11 mouse cellular contexts compared by ENCODE assay signal in genomic region chr1:153013541-153014288, GRCm38 (mm10). TPM values are rescaled to one million over a fixed set of nuclear protein-coding genes. Genes with fewer than 3 reads are reported as not detected.
DNase-seq lines count a peak whose midpoint lies in the region; ATAC-seq lines count a peak whose summit lies in the region.
"Had no signal": no experiment of that assay in that cellular context is flagged by ENCODE, and none has a peak within 500 bp of the region (broad histone marks: within the 10 kb centered on the region; RNA-seq: fewer than 3 reads in every experiment).

No protein-coding gene starts in this region.

- H3K9ac ChIP-seq in lung, embryonic 15.5 days, result no peak overlapping the region
- H3K9ac ChIP-seq in embryonic facial prominence, embryonic 14.5 days (ENCODE audit: low read depth, low read length), result no peak overlapping the region
- no peak overlapping the region for H3K9ac ChIP-seq in hindbrain, embryonic 16.5 days (ENCODE audit: low read depth, low read length)
- no peak overlapping the region for H3K9ac ChIP-seq in stomach, embryonic 15.5 days
- H3K9ac ChIP-seq: liver, embryonic 15.5 days had no signal

- ATAC-seq in lung, embryonic 15.5 days (ENCODE audit: borderline replicate concordance, extremely low read depth, low FRiP score, low TSS enrichment), result 0 out of 2 replicates have a peak, but pooled peaks have one; percentile 15
- no peak for ATAC-seq in embryonic facial prominence, embryonic 14.5 days (ENCODE audit: low read depth)
- ATAC-seq in hindbrain, embryonic 16.5 days, result no peak
- ATAC-seq in stomach, embryonic 15.5 days (ENCODE audit: insufficient read depth, low FRiP score, low read depth), result no peak
- ATAC-seq: CD4-positive, CD25-positive, alpha-beta regulatory T cell, adult 4 months; Patski had no signal

- WGBS in lung, embryonic 15.5 days, result 45% methylated on average over 2 of the region's 2 CpGs
- WGBS in embryonic facial prominence, embryonic 14.5 days, result 70% methylated on average over 2 of the region's 2 CpGs
- WGBS in hindbrain, embryonic 16.5 days, result 78% methylated on average over 2 of the region's 2 CpGs
- 61% methylated on average over 2 of the region's 2 CpGs for WGBS in stomach, embryonic 15.5 days

- no peaks in the 10 kb centered on the region for H3K36me3 ChIP-seq in lung, embryonic 15.5 days
- H3K36me3 ChIP-seq in embryonic facial prominence, embryonic 14.5 days (ENCODE audit: control insufficient read depth, insufficient read depth, low read length), result no peaks in the 10 kb centered on the region
- H3K36me3 ChIP-seq in hindbrain, embryonic 16.5 days (ENCODE audit: control insufficient read depth, insufficient read depth, low read length), result no peaks in the 10 kb centered on the region
- H3K36me3 ChIP-seq in stomach, embryonic 15.5 days, result no peaks in the 10 kb centered on the region
- H3K36me3 ChIP-seq: liver, embryonic 15.5 days had no signal

- peak overlapping the region; percentile 92 for H3K27ac ChIP-seq in lung, embryonic 15.5 days
- peak overlapping the region; percentile 49; the same call in 1 of the 2 replicates for H3K27ac ChIP-seq in embryonic facial prominence, embryonic 14.5 days (replicated peaks; ENCODE audit: low read depth, low read length)
- peak overlapping the region; percentile 81 for H3K27ac ChIP-seq in hindbrain, embryonic 16.5 days (ENCODE audit: low read depth, low read length)
- peak overlapping the region; percentile 48; the same call in 1 of the 2 replicates for H3K27ac ChIP-seq in stomach, embryonic 15.5 days
- H3K27ac ChIP-seq: liver, embryonic 15.5 days had no signal

- no peak overlapping the region for H3K4me3 ChIP-seq in lung, embryonic 15.5 days
- H3K4me3 ChIP-seq in embryonic facial prominence, embryonic 14.5 days (ENCODE audit: low read depth, low read length), result no peak overlapping the region
- H3K4me3 ChIP-seq in hindbrain, embryonic 16.5 days (ENCODE audit: low read length), result no peak overlapping the region
- H3K4me3 ChIP-seq in stomach, embryonic 15.5 days (replicated peaks), result no peak overlapping the region
- H3K4me3 ChIP-seq: liver, embryonic 15.5 days had no signal

- no peaks in the 10 kb centered on the region for H3K9me3 ChIP-seq in lung, embryonic 15.5 days
- H3K9me3 ChIP-seq in embryonic facial prominence, embryonic 14.5 days (ENCODE audit: control insufficient read depth, low read length), result no peaks in the 10 kb centered on the region
- H3K9me3 ChIP-seq in hindbrain, embryonic 16.5 days (ENCODE audit: control insufficient read depth, low read length), result no peaks in the 10 kb centered on the region
- H3K9me3 ChIP-seq in stomach, embryonic 15.5 days, result no peaks in the 10 kb centered on the region
- H3K9me3 ChIP-seq: liver, embryonic 15.5 days had no signal

- DNase-seq in lung, postnatal 4 days, result no peak
- DNase-seq in embryonic facial prominence, embryonic 14.5 days (ENCODE audit: low spot score), result no peak
- no peak for DNase-seq in embryo, embryonic 10 days (ENCODE audit: low spot score)
- no peak for DNase-seq in retina, postnatal 1 day
- DNase-seq: thymus, postnatal 4 days had no signal

- peaks cover 36% of the 10 kb centered on the region for H3K4me1 ChIP-seq in lung, embryonic 15.5 days
- peaks cover 23% of the 10 kb centered on the region for H3K4me1 ChIP-seq in embryonic facial prominence, embryonic 14.5 days (ENCODE audit: control insufficient read depth, insufficient read depth, low read length)
- H3K4me1 ChIP-seq in hindbrain, embryonic 16.5 days (ENCODE audit: control insufficient read depth, insufficient read depth, low read depth, low read length), result peaks cover 34% of the 10 kb centered on the region
- peaks cover 12% of the 10 kb centered on the region for H3K4me1 ChIP-seq in stomach, embryonic 15.5 days
- H3K4me1 ChIP-seq: liver, embryonic 15.5 days had no signal

- H3K27me3 ChIP-seq in lung, embryonic 15.5 days, result no peaks in the 10 kb centered on the region
- no peaks in the 10 kb centered on the region for H3K27me3 ChIP-seq in embryonic facial prominence, embryonic 14.5 days (replicated peaks; ENCODE audit: control insufficient read depth, insufficient read depth, low read length)
- no peaks in the 10 kb centered on the region for H3K27me3 ChIP-seq in hindbrain, embryonic 16.5 days (replicated peaks; ENCODE audit: control insufficient read depth, insufficient read depth, low read length)
- no peaks in the 10 kb centered on the region for H3K27me3 ChIP-seq in stomach, embryonic 15.5 days (replicated peaks)
- H3K27me3 ChIP-seq: liver, embryonic 15.5 days; Patski had no signal

- no peak overlapping the region for H3K4me2 ChIP-seq in lung, embryonic 15.5 days
- H3K4me2 ChIP-seq in embryonic facial prominence, embryonic 14.5 days (ENCODE audit: low read depth, low read length), result no peak overlapping the region
- no peak overlapping the region for H3K4me2 ChIP-seq in hindbrain, embryonic 16.5 days (ENCODE audit: low read length)
- H3K4me2 ChIP-seq in stomach, embryonic 15.5 days, result no peak overlapping the region
- H3K4me2 ChIP-seq: liver, embryonic 15.5 days had no signal

RNA-seq across cellular contexts. Expression of gene Nmnat2, which starts 58.9 kb away (rescaled TPM):
- 4.3 and 5.0 TPM in 2 replicates for polyA plus RNA-seq in lung, embryonic 15.5 days (2015; fragmentation: Nextera tagmentation; extraction: Ambion mirVana)
- 3.7 and 5.3 TPM in 2 replicates for polyA plus RNA-seq in embryonic facial prominence, embryonic 14.5 days (2014; fragmentation: Nextera tagmentation; extraction: Ambion mirVana)
- polyA plus RNA-seq in hindbrain, embryonic 16.5 days (2015; fragmentation: Nextera tagmentation; extraction: Ambion mirVana), result 75.4 and 83.4 TPM in 2 replicates
- 1.5 and 2.4 TPM in 2 replicates for polyA plus RNA-seq in stomach, embryonic 15.5 days (2015; fragmentation: Nextera tagmentation; extraction: Ambion mirVana)

Comparison
In these comparisons a context has a peak if more than half of its experiments do, and no peak if none do; other contexts are left out.
1. RNA of gene Nmnat2, which starts 58.9 kb away (polyA plus RNA-seq): 75.4 to 83.4 TPM in hindbrain, embryonic 16.5 days; 3.7 to 5.3 TPM in embryonic facial prominence, embryonic 14.5 days, 4.3 to 5.0 TPM in lung, embryonic 15.5 days and 1.5 to 2.4 TPM in stomach, embryonic 15.5 days; every median in the first group is over 10 times any median in the second.
2. Peak in every context shown above with its lines, with median percentiles within 50 percentile points of each other: H3K27ac ChIP-seq.